Mouse (Mus musculus) MEL (cell line): ENCODE measurements around the gene Adam33. TPM values are rescaled to one million over a fixed set of nuclear protein-coding genes. Genes with fewer than 3 reads are reported as not detected.

Experiments
- polyA plus RNA-seq, 2 experiments: library from polyadenylated mRNA; stranded (reverse) in 1 of 2; unstranded in 1 of 2; fragments of >175 nt in 1 of 2; fragments of >200 nt in 1 of 2; gene quantifications; 2 replicates each; pipeline versions ENCODE4 v1.2.1 to v1.2.4; 2012; ENCODE audit warnings: low replicate concordance in 2 of 2, low read depth in 1 of 2; ENCODE audit not compliant: insufficient read length in 2 of 2, insufficient read depth in 1 of 2, missing spikeins in 1 of 2
- total RNA-seq: library from RNA; depleted of rRNA; stranded (reverse); fragments of 300-350 nt; gene quantifications from 2 replicates; pipeline ENCODE4 v1.2.3, GENCODE M21; 2012; rRNA removed

Gene Adam33
- total and polyA plus RNA-seq, 3 experiments: 0.12 to 0.28 TPM; not detected in 1

Other genes with a start within 250 kb of the Adam33 start
- gene 4930402H24Rik, start 157.4 kb downstream of the Adam33 start, total RNA-seq: 5.4 and 6.1 TPM in 2 replicates
- gene 4930402H24Rik, start 157.4 kb downstream of the Adam33 start, polyA plus RNA-seq: 1 to 10 TPM in 1 of 2 experiments, not detected in 1; 6.2 TPM
- gene Atrn, start 157.3 kb downstream of the Adam33 start, total RNA-seq: 5.7 and 6.3 TPM in 2 replicates
- gene Atrn, start 157.3 kb downstream of the Adam33 start, polyA plus RNA-seq: 10 to 100 TPM in 1 of 2 experiments, 1 to 10 TPM in 1; 9.2 to 28.2 TPM
- 0.10 TPM in 1 of 2 replicates, not detected in the other for gene Gfra4, start 20.7 kb downstream of the Adam33 start, total RNA-seq
- gene Gfra4, start 20.7 kb downstream of the Adam33 start, polyA plus RNA-seq: not detected
- 0.04 TPM in 1 of 2 replicates, not detected in the other for gene Siglec1, start 23.0 kb upstream of the Adam33 start, total RNA-seq
- gene Siglec1, start 23.0 kb upstream of the Adam33 start, polyA plus RNA-seq: under 1 TPM in 1 of 2 experiments, not detected in 1; 0.07 TPM
- 0.04 and 0.07 TPM in 2 replicates for gene Hspa12b, start 63.5 kb upstream of the Adam33 start, total RNA-seq
- 1 to 10 TPM in 1 of 2 experiments, not detected in 1; 1.2 TPM for gene Hspa12b, start 63.5 kb upstream of the Adam33 start, polyA plus RNA-seq
- not detected in 2 replicates for gene Gm11037, start 69.7 kb upstream of the Adam33 start, total RNA-seq
- gene Gm11037, start 69.7 kb upstream of the Adam33 start, polyA plus RNA-seq: not detected
- gene 1700037H04Rik, start 96.3 kb upstream of the Adam33 start, total RNA-seq: 38.2 and 45.5 TPM in 2 replicates
- 10 to 100 TPM in 1 of 2 experiments, not detected in 1; 72.6 TPM for gene 1700037H04Rik, start 96.3 kb upstream of the Adam33 start, polyA plus RNA-seq
- 16.1 and 24.3 TPM in 2 replicates for gene Cenpb, start 116.3 kb upstream of the Adam33 start, total RNA-seq
- gene Cenpb, start 116.3 kb upstream of the Adam33 start, polyA plus RNA-seq: 10 to 100 TPM in 1 of 2 experiments, not detected in 1; 34.9 TPM
- 11.8 and 12.6 TPM in 2 replicates for gene Cdc25b, start 123.1 kb upstream of the Adam33 start, total RNA-seq
- gene Cdc25b, start 123.1 kb upstream of the Adam33 start, polyA plus RNA-seq: 10 to 100 TPM in 1 of 2 experiments, not detected in 1; 34.5 TPM
- 0.46 and 1.8 TPM in 2 replicates for gene Spef1, start 123.5 kb upstream of the Adam33 start, total RNA-seq
- gene Spef1, start 123.5 kb upstream of the Adam33 start, polyA plus RNA-seq: 1 to 10 TPM in 1 of 2 experiments, not detected in 1; 1.2 TPM
- 9.6 TPM in 2 replicates for gene Ap5s1, start 143.3 kb upstream of the Adam33 start, total RNA-seq
- 10 to 100 TPM in 1 of 2 experiments, not detected in 1; 12.7 TPM for gene Ap5s1, start 143.3 kb upstream of the Adam33 start, polyA plus RNA-seq
- gene Mavs, start 170.2 kb upstream of the Adam33 start, total RNA-seq: 21.2 and 21.3 TPM in 2 replicates
- 10 to 100 TPM in 1 of 2 experiments, not detected in 1; 32.1 TPM for gene Mavs, start 170.2 kb upstream of the Adam33 start, polyA plus RNA-seq
- 34.9 and 36.0 TPM in 2 replicates for gene Pank2, start 198.7 kb upstream of the Adam33 start, total RNA-seq
- 100 to 1,000 TPM in 1 of 2 experiments, 10 to 100 TPM in 1; 71.8 to 275 TPM for gene Pank2, start 198.7 kb upstream of the Adam33 start, polyA plus RNA-seq